Mouse (Mus musculus) cerebellum, adult (tissue): ENCODE data around the gene Slc2a3.
"Not testable (repeated sequence)": the region's sequence is repeated elsewhere in the genome, so short reads cannot be mapped to it uniquely, and the experiment has no call there.

Source experiments
- ATAC-seq: cut with Nextera tagmentation; 2 replicates; pipeline ENCODE4 v1.9.2; 2017; ENCODE audit warnings: mild to moderate bottlenecking, moderate library complexity, mixed read lengths; ENCODE audit not compliant: insufficient number of reproducible peaks, low FRiP score, low TSS enrichment

Gene Slc2a3

GRCm38 (mm10) chr6:122810022-122810614 is 8.7 kb upstream of the Slc2a3 start:
- ATAC-seq = peak; percentile 1; the same call in 1 of the 2 replicates

GRCm38 (mm10) chr6:122804418-122804817 is 3.0 kb upstream of the Slc2a3 start:
- ATAC-seq = 0 out of 2 replicates have a peak, but pooled peaks have one; percentile 22

- peak; percentile 56 for ATAC-seq
Measured at GRCm38 (mm10) chr6:122801801-122802514, 518 bp upstream of the Slc2a3 start.

- peak; percentile 51; the same call in 1 of the 2 replicates for ATAC-seq
Measured at GRCm38 (mm10) chr6:122800640-122801300, 670 bp downstream of the Slc2a3 start.

GRCm38 (mm10) chr6:122795254-122795935 is 6.0 kb downstream of the Slc2a3 start:
- ATAC-seq = no peak; the same call in 1 of the 2 replicates

GRCm38 (mm10) chr6:122786275-122786674 is 15.2 kb downstream of the Slc2a3 start:
- peak; percentile 73 for ATAC-seq

GRCm38 (mm10) chr6:122784866-122785265 is 16.6 kb downstream of the Slc2a3 start:
- ATAC-seq = no peak

- peak; percentile 83 for ATAC-seq
Measured at GRCm38 (mm10) chr6:122782164-122782563, 19.3 kb downstream of the Slc2a3 start.

GRCm38 (mm10) chr6:122781167-122781566 is 20.3 kb downstream of the Slc2a3 start:
- ATAC-seq = no peak

- ATAC-seq = no peak
Measured at GRCm38 (mm10) chr6:122779916-122780315, 21.5 kb downstream of the Slc2a3 start.

GRCm38 (mm10) chr6:122776040-122776439 is 25.4 kb downstream of the Slc2a3 start:
- ATAC-seq = no peak

- no peak for ATAC-seq
Measured at GRCm38 (mm10) chr6:122774345-122774744, 27.1 kb downstream of the Slc2a3 start.

GRCm38 (mm10) chr6:122772701-122773100 is 28.7 kb downstream of the Slc2a3 start:
- no peak for ATAC-seq

- ATAC-seq = 0 out of 2 replicates have a peak, but pooled peaks have one; percentile 34
Measured at GRCm38 (mm10) chr6:122770760-122771315, 30.6 kb downstream of the Slc2a3 start.

- ATAC-seq = no peak
Measured at GRCm38 (mm10) chr6:122769771-122770759, 31.4 kb downstream of the Slc2a3 start.

- peak; percentile 82 for ATAC-seq
Measured at GRCm38 (mm10) chr6:122768256-122768655, 33.2 kb downstream of the Slc2a3 start.

GRCm38 (mm10) chr6:122767012-122767411 is 34.4 kb downstream of the Slc2a3 start:
- not testable (repeated sequence) for ATAC-seq

GRCm38 (mm10) chr6:122766145-122766968 is 35.1 kb downstream of the Slc2a3 start:
- no peak for ATAC-seq
